Mouse (Mus musculus) MEL (cell line): ENCODE results near the gene Pi4kb.

Experiments used
- CTCF ChIP-seq, 3 experiments: IDR thresholded peaks in 2 of 3; conservative IDR thresholded peaks in 1 of 3; 2 replicates each; pipeline ENCODE4 v1.5.1; 2011 to 2012; ENCODE audit warnings: low read length in 3 of 3, low read depth in 2 of 3, mild to moderate bottlenecking in 2 of 3, improper control_type of control experiment in 1 of 3, inconsistent platforms in 1 of 3, mixed read lengths in 1 of 3, moderate library complexity in 1 of 3; ENCODE audit not compliant: control insufficient read depth in 1 of 3, insufficient read depth in 1 of 3, poor library complexity in 1 of 3, severe bottlenecking in 1 of 3
- E2F4 ChIP-seq: IDR thresholded peaks from 2 replicates; pipeline ENCODE4 v1.6.1; 2011; ENCODE audit warnings: low read depth, low read length, improper control_type of control experiment, borderline replicate concordance
- EP300 ChIP-seq, 2 experiments: IDR thresholded peaks; 2 replicates each; pipeline ENCODE4 v1.6.1; 2011; ENCODE audit warnings: improper control_type of control experiment in 2 of 2, low read length in 2 of 2, low read depth in 1 of 2, mild to moderate bottlenecking in 1 of 2
- GABPA ChIP-seq: IDR thresholded peaks from 2 replicates; pipeline ENCODE4 v1.6.1; 2012; ENCODE audit warnings: low read depth, mild to moderate bottlenecking, inconsistent platforms, low read length, improper control_type of control experiment, moderate library complexity
- GATA1 ChIP-seq: IDR thresholded peaks from 2 replicates; pipeline ENCODE4 v1.6.1; 2011; ENCODE audit warnings: low read depth, low read length, improper control_type of control experiment
- JUND ChIP-seq: IDR thresholded peaks from 2 replicates; pipeline ENCODE4 v1.6.1; 2011; ENCODE audit warnings: low read depth, mild to moderate bottlenecking, improper control_type of control experiment, low read length
- MAX ChIP-seq: IDR thresholded peaks from 2 replicates; pipeline ENCODE4 v1.6.1; 2011; ENCODE audit warnings: low read length, improper control_type of control experiment
- MAZ ChIP-seq: IDR thresholded peaks from 2 replicates; pipeline ENCODE4 v1.6.1; 2012; ENCODE audit warnings: low read depth, mild to moderate bottlenecking, inconsistent platforms, low read length, improper control_type of control experiment
- MEF2A ChIP-seq: IDR thresholded peaks from 2 replicates; pipeline ENCODE4 v1.6.1; 2014; ENCODE audit warnings: low read depth, mild to moderate bottlenecking, inconsistent platforms, low read length, improper control_type of control experiment; ENCODE audit not compliant: poor library complexity, insufficient replicate concordance, severe bottlenecking; ENCODE audit errors: extremely low read depth
- POLR2A ChIP-seq, 2 experiments: IDR thresholded peaks; 2 replicates each; pipeline ENCODE4 v1.6.1; 2011 to 2012; ENCODE audit warnings: low read length in 2 of 2, mild to moderate bottlenecking in 2 of 2, control low read depth in 1 of 2, improper control_type of control experiment in 1 of 2, low read depth in 1 of 2, moderate library complexity in 1 of 2; ENCODE audit not compliant: control insufficient read depth in 1 of 2, insufficient read depth in 1 of 2, poor library complexity in 1 of 2
- POLR2AphosphoS5 ChIP-seq: IDR thresholded peaks from 2 replicates; pipeline ENCODE4 v1.6.1; 2012; ENCODE audit warnings: low read depth, borderline replicate concordance, mild to moderate bottlenecking, inconsistent platforms, low read length, moderate library complexity, mixed read lengths
- TBP ChIP-seq: IDR thresholded peaks from 2 replicates; pipeline ENCODE4 v1.8.0; 2011; ENCODE audit warnings: low read depth, low read length, improper control_type of control experiment
- USF1 ChIP-seq: IDR thresholded peaks from 2 replicates; pipeline ENCODE4 v1.6.1; 2014; ENCODE audit warnings: low read depth, mild to moderate bottlenecking, inconsistent platforms, low read length, improper control_type of control experiment, moderate library complexity
- ZMIZ1 ChIP-seq: IDR thresholded peaks from 2 replicates; pipeline ENCODE4 v1.6.1; 2012; ENCODE audit warnings: low read depth, mild to moderate bottlenecking, inconsistent platforms, low read length, improper control_type of control experiment, moderate library complexity

- TF ChIP-seq MAX (no peak), JUND (no peak), EP300 (IDR thresholded peaks at IDR 0.05; ENCODE audit: low read depth in 1 of 2, low read length in 2 of 2) (no peak), ZMIZ1 (no peak), POLR2A (IDR thresholded peaks at IDR 0.05; ENCODE audit: control insufficient read depth in 1 of 2, insufficient read depth in 1 of 2, low read depth in 1 of 2, low read length in 2 of 2, poor library complexity in 1 of 2) (no peak), E2F4 (no peak), MAZ (no peak), GABPA (no peak), CTCF (IDR thresholded peaks at IDR 0.05 in 2 of 3, conservative IDR thresholded peaks at IDR 0.05 in 1 of 3; ENCODE audit: control insufficient read depth in 1 of 3, insufficient read depth in 1 of 3, low read depth in 2 of 3, low read length in 3 of 3, poor library complexity in 1 of 3, severe bottlenecking in 1 of 3) (no peak; a peak in 1 of 6 replicates), MEF2A (no peak), GATA1 (no peak), TBP (no peak), USF1 (no peak), POLR2AphosphoS5 (peak; percentile 92; the same call in 1 of the 2 replicates)
Measured at GRCm38 (mm10) chr3:95042838-95043229, 68.3 kb downstream of the Pi4kb start.
